Mouse (Mus musculus) testis, postnatal 10 days (tissue): ENCODE results near the gene Dynlt1b.
A peak's percentile ranks its signal among the peaks of the same experiment; 100 is the strongest.
"Not testable (repeated sequence)": the region's sequence is repeated elsewhere in the genome, so short reads cannot be mapped to it uniquely, and the experiment has no call there.

Experiments used
- DNase-seq: peaks from one replicate; pipeline ENCODE4 v3.0.0; 2021; ENCODE audit warnings: low spot score

Dynlt1b gene

DNA sequence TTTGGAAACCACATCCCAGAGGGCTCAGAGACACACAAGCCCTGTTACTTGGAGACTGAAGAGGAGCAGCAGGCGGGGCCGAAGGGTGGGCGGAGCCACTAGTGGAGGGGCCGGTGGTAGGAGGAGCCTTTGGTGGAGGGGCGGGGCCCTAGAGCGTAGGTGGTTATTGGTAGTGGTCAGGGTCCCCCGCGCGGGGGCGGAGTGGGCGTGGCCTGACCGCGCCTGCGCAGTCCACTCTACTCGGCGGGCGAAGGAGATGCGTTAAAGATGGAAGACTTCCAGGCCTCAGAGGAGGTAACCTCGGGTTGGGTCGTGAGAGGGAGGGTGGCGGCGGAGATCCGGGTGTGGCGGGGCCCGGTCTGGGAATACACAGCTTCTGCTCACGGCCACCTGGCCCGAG lies at the start of gene Dynlt1b:
Dynlt1b (plus strand) TSS at position 168 of the 400 bp plus-strand sequence.
- DNase-seq, result peak; percentile 100

DNA sequence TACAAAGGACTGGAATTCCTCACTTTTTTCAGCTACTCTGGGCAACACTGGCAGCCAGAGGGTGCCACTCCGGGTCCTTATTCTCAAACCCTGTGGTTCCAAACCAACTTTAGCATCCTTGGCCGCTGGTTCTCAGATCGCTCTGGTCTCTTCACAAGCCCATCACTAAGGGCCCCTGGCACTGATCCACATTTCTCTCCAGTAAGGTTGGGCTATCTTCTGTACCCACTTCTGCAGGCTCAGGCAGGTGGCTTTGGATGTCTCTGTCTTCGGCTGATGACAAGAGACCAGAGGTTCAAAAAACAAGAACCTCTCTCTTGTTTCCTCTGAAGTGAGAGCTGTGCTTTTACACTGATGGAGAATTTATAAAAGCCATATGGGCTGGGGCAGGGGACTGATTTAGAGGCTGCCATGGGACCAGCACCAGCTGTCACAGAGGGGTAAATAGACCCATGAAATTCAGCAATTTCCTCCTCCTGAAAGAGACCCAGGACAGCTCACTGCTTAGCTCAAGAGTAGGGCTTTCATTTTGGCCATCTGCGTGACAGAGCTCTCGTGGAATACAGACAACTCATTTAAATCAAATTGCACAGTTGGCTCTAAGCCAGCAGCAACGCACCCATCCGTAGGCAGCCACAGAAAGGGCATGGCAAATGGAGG lies 49.6 kb upstream of the Dynlt1b start:
- DNase-seq, result not testable (repeated sequence)

DNA sequence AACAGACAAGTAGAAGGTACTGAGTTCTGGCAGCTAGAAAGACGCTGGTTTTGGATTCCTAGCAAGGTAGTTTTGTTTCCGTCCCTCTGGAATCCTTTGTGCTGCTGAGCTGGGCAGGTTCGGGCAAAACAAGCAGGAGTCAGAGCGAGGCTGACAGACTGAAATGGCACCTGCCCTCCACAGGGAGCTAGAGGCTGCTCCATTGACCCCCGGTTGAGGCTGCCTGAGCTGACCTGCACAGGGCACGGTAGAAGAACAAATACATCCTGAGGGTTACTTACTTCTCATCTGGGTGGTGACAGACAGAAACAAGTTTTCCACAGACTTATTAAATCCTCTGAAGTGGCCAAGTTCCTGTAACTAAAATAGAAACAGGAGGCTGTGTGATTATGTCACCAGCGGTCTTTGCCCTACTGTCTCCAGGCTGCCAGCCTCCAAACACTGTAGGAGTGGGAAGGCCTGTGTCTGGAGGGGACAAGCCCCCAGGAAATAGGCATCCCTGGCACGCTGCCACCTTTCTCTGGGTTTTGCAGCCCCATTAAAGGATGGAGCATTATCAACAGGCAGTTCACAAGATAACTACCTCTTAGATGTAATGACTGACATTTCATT lies 48.7 kb upstream of the Dynlt1b start:
- not testable (repeated sequence) for DNase-seq

DNA sequence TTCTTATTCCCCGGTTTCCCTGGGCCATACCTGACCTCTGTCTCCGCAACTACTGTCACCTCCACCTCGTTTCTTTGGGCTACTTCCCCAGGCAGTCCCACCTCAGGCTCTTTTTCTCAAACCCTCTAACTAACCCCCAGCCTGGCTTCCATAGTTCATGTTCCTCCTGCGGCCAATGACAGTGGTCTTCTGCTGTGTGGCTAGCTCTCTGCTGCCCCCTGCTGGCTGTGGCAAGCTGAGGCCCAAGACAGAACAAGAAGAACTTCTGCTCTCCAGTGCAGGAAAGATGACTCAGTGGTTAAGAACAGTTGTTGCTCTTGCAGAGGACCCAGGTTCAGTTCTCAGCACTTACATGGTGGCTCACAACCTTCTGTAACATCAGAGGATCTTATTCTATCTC lies 43.0 kb upstream of the Dynlt1b start:
- DNase-seq, result not testable (repeated sequence)

DNA sequence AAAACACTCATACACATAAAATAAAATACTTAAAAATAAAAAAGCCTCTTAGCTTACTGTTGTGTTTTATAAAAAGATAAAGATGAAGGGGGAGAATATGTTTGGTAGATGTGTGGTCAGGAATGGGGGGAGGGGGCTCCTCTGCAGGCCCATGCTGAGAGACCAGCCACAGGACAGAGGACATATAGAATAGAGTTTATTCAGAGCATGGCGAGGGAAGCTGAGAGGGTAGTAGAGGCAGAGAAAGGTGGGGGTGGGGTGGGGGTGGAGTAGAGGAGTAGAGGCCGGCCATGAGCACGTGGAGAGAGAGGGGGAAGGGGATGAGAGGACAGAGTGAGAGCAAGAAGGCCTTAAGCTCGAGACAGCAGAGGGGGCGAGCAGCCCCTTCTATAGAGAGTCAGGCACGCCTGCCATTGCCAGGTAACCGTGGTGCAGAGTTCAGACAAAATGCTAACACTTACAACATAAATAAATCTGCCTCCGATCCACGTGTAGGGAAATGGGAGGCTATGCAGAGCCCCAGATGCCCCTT lies 42.5 kb upstream of the Dynlt1b start:
- not testable (repeated sequence) for DNase-seq

DNA sequence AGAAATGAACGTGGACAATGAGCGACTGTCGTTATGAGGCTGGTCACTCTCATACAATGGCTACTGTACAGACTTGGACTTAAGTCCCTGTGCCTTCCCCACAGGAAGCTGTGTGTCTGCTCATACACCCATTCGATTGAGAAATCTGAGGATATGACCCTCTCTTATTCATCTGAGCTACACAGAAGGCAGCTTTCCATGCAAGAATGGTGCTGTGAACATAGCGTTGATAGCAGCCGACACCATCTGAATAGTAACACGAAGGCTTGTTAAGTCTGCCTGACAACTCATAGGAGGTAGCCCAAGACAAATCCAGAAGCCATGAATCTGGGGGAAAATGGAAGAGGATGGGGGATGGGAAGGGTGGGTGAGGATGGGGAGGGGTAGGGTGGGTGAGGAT lies 40.4 kb upstream of the Dynlt1b start:
- not testable (repeated sequence) for DNase-seq

DNA sequence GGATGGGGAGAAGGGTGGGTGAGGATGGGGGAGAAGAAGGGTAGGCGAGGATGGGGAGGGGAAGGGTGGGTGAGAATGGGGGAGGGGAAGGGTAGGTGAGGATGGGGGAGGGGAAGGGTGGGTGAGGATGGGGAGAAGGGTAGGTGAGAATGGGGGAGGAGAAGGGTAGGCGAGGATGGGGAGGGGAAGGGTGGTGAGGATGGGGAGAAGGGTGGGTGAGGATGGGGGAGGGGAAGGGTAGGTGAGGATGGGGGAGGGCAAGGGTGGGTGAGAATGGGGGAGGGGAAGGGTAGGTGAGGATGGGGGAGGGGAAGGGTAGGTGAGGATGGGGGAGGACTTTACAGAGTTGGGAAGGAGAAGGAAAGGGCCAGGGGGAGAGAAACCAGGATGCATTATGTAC lies 39.2 kb upstream of the Dynlt1b start:
- DNase-seq, result not testable (repeated sequence)

DNA sequence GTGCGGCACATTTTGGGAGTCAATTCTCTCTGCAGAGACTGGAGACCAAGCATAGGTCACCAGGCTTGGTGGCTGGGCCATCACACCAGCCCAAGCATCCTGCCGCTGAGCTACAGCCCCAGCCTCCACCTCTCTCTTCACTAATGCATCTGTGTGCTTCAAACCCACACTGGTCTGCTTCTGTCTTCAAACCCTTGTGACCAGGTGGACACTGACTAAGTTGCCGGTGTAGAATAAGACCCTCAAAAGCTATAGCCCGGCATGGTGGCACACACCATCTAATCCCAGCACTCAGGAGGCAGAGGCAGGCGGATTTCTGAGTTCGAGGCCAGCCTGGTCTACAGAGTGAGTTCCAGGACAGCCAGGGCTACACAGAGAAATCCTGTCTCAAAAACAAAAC lies 38.2 kb upstream of the Dynlt1b start:
- peak; percentile 36 for DNase-seq

DNA sequence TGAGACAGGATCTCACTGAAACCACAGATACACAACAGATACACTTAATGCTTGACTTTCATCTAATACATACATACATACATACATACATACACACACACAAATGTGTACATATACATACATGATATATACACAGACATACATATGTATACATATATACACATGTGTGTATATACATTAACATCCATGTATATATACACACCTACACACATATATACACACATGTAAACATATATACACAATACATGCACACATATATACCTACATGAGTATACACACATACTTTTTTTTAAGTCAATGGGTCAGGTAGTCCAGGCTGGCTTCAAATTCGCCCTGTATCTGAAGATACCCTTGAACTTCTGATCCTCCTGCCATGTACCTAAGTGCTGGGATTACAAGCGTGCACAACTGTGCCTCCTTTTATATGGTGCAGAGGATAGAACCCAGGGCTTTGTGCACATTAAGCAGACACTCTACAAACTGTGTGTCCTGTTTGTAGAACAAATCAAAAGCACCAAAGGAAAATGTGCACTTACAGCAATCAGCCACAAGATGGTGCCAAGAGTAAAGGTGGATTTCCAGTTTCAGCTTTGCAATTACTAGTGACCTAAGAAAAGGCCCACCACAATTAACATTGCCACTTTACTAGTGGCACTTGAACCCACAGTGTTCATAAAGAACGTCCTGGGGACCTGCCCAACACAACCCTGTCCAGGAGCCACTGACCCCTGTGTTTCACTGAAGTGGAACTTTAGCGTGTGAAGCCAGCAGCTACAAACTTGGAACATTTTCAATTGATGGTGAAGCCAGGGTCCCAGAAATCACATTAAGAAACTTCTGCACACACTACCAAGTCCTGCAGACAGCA lies 37.2 kb upstream of the Dynlt1b start:
- DNase-seq, result not testable (repeated sequence)

DNA sequence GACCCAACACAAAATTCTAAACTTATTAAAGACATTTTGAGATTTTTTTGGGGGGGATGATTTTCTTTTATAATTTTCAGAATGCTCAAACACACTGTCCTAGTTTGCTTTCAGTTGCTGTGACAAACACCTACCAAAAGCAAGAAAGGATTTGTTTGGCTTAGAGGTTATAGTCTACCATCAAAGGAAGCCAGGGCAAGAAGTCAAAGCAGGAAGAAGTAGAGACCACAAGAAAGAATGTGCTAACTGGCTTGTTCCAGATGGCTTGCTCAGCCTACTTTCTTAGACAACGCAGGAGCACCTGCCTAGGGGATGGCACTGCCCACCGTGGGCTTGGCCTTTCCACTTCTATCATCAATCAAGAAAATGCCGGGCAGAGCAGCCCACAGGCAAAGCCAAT lies 31.8 kb upstream of the Dynlt1b start:
- DNase-seq, result not testable (repeated sequence)

DNA sequence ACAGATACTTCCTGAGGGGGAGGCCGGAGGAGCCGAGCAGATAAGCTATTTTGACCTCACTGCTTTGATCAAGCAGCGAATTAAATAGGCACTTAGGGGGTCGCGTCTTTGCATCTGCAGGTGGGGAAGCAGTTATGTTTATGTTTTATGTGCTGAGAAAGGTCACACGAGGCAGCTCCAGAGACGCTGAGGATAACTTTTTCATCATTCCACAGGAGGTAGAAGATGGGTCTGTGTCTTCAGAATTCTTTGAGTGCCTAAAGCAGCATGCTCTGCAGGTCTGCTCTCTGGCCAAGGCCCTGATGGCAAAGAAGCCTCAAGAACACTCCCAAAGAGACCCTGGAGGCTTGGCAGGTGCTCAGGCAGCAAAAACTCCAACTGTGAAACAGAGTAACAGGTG lies 31.1 kb upstream of the Dynlt1b start:
- peak; percentile 38 for DNase-seq

DNA sequence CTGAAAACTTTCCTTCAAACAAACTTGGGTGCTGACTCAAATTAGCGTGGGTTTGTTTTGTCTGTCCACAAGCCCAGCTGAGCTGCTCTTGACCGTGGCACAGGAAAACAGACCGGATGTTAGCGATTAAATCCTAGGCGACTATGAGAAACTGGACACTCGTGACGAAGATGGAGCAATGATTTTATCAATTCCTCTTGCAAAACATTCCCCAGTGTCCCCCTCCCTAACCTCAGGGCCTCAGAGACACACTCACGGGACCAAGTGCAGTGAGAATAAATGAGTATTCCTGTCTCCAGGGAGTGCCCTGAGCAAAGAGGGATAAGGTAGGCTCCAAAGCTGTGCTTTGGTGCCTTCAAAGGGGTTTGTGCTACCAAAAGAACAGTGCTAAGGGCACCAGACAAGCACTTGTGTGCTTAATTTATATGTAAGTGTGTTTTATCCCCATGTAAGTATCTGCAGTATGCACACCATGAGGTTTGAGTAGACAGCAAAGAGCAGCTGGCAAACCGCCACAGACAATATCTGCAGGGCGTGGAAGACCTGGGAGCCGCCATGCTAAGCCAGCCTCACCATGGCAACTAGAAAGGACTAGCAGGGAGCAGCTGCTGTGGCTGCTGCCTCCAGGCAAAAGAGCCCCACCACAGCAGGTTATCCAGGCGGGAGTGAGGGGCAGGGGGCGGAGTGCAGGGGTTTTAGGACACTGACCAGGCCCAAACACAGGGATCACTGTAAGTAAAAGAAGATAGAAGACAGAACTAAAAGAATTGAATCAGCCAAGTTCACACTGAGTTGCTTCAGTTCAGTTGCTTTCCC lies 30.4 kb upstream of the Dynlt1b start:
- peak; percentile 54 for DNase-seq

DNA sequence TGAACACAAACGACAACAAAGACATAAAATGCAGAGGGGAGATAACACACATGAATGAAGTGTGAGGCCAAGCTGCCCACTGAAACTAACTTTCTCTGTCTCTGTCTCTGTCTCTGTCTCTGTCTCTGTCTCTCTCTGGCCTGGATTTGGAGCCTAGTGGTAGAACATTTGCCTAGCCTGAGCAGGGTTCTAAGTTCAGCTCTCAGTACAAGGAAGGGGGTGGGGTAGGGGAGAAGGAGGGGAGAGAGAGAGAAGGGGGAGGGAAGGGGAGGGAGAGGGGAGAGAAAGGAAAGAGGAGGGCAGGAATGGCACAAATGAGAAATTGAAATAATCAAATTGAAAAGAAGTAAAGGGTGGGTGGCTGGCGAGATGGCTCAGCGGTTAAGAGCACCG lies 29.8 kb upstream of the Dynlt1b start:
- not testable (repeated sequence) for DNase-seq

DNA sequence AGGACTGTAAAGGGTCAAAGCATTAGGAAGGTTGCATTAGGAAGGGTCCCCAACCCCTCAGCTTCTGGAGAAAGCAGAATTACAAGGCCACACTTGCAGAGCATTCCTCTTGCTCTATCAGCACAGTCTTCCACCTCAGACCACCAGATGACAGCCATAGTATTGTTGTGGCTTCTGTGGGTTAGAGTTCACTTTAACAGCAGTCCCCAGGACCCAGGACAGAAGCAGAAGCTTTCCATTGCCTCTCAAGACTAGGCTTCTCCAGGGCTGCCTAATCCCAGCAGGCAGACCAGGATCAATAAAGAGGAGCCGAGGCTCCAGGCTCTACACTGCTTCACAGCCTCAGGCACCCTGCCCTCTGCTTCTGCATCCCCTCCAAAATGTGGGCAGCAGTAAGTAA lies 25.4 kb upstream of the Dynlt1b start:
- DNase-seq, result not testable (repeated sequence)

DNA sequence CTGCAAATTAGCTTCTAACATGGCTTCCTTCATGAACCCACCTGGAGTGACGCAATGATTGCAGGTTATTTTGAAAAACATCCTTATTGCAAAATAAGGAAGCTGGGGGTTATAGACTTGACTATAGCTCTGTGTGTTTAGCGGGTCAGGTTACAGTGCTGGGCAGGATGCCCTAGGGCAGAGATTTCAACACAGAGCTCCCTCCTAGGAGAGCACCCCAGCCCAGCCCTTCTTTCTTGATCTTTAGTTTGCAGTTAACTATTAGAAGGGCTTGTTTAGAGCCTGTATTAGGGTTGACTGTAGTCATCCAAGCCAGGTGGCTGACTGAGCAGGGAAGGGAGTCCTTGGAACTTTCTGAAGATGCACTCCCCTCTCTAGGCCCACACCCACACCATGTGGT lies 22.9 kb upstream of the Dynlt1b start:
- not testable (repeated sequence) for DNase-seq

DNA sequence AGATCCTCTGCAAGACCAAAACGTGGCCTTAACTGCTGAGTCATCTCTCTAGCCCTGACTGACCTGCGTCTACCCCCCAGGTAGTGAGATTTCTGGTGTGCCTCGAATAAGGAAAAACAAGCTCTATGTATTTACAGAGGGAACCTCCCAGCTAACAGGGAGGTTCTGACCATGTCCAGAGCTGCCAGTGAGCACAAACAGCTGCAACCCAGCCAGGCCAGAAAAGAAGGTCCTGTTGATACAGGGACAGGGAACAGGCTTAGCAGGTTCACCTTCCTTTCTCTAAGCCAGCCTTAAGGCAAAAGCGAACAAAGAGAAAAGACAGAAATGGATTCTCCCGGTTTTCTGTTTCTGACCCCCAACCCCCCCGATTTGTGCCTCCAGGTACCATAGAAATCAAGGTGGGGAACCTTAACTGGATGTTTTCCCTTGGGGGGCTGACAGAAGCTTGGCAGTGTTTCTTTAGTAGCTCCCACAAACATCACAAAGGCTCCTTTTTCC lies 19.1 kb upstream of the Dynlt1b start:
- DNase-seq, result not testable (repeated sequence)

DNA sequence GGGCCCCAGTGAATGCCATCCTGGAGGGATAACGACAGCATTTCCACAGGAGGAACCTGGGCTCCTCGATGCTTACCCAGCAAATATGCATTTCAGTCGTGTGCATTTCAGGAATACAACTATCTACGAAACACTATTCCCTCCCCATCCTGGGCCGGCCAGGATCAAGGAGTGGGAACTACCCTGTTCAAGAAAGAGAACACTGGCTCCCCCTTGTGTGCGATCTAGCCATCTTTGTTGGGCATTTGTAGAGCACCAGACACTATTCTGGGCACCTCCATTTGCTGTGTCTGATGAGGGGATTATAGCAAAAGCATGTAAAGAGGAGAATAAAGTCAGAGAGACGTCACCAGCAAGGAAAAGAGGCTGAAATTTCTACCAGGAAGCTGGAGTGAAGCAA lies 12.8 kb upstream of the Dynlt1b start:
- not testable (repeated sequence) for DNase-seq

DNA sequence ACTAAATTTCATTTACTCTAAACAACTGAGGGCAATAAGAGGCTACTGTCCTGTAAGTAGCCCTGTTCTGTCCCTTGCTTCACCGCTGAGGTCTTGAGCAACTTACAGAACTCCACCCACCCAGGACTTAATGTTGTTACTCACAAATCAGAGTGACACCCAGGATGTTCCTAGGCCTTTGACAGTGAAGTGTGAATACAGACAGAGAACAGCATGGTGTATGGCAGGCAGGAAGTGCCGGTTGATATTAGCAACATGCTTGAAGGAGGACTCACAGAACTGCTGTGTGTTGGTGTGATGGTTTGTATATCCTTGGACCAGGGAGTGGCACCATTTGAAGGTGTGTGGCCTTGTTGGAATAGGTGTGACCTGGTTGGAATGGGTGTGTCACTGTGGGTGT lies 9.4 kb upstream of the Dynlt1b start:
- DNase-seq, result not testable (repeated sequence)

DNA sequence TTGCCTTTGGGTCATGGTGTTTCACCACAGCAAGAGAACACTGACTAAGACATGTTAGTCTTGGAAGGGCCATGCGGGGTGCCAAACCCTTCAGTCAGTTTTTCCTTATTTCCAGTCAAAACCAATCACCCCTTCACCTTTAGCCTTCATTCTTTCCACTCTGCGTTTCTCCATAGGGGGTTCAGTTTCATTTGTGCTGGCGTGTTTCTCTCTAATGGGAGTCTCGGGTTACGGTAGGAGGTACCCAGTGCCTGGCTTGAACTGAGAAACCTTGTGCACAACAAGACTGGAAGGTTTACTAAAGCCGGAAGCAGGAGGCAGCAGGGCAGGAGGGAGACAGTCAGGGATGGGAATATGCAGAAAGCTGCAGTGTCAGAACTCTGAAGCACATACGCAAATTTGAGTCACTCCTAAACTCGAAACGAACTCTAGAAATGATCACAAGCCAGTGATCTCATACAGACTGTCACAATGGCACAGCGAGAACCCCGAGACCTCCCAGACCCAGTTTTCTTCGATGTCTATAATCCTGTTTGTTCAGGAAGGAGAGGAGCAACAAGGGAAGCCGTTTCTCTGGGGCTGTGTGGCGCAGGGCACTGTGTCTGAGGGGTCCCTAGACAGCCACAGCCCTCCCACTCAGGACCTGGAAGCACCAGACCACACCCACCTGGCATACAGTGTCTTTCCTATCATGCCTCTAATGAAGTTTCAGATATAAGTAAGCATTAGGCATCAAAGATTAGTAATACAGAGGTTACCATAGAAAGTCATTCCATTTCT lies 8.2 kb upstream of the Dynlt1b start:
- not testable (repeated sequence) for DNase-seq

DNA sequence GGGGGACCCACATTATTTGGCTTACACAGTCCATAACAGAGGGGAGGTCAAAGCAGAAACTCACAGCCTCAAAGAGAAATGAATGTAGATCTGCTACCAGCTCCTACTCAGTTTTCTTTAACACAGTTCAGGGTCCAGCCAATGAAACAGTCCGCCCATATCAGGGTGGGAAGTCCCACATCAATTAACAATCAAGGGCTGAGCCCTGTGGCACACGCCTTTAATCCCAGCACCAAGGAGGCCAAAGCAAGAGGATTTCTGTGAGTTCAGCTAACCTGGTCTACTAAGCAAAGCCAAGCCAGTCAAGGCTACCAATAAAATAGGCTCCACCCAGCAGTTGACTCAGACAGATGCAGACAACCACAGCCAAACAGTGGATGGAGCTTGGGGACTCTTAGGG lies 7.5 kb upstream of the Dynlt1b start:
- DNase-seq, result not testable (repeated sequence)

DNA sequence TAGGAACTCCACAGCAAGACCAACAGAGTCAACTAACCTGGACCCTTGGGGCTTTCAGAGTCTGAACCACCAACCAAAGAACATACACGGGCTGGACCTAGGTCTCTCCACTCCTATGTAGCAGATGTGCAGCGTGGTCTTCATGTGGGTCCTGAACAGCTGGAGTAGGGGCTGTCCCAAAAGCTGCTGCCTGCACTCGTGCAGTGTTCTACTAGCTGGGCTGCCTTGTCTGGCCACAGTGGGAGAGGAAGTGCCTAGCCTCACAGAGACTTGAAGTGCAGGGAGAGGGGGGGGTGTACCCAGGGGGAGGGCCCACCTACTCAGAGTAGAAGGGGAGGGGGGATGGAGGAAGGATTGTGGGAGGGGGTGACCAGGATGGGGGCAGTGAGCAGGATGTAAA lies 7.1 kb upstream of the Dynlt1b start:
- DNase-seq, result not testable (repeated sequence)
